Mouse (Mus musculus) kidney, postnatal 0 days (tissue): ENCODE measurements around the gene Cyp3a13. TPM values are rescaled to one million over a fixed set of nuclear protein-coding genes. Genes with fewer than 3 reads are reported as not detected.
"Not testable (repeated sequence)": the region's sequence is repeated elsewhere in the genome, so short reads cannot be mapped to it uniquely, and the experiment has no call there.

ENCODE experiments used
- ATAC-seq: fragments of 200-750 bp; cut with Nextera tagmentation; replicated peaks from 2 replicates; pipeline ENCODE4 v1.8.0; 2017; ENCODE audit warnings: low read depth, moderate number of reproducible peaks, moderate TSS enrichment, moderate library complexity; ENCODE audit not compliant: low FRiP score
- DNase-seq: peaks from one replicate; pipeline ENCODE4 v3.0.0-alpha.2; 2016; ENCODE audit warnings: low spot score
- H3K27ac ChIP-seq: fragments of 300-500 bp; sonication (generic); 2 replicates; pipeline ENCODE4 v1.5.1; 2014; ENCODE audit warnings: mild to moderate bottlenecking
- H3K27me3 ChIP-seq: fragments of 300-500 bp; sonication (generic); 2 replicates; pipeline ENCODE4 v1.6.1; 2014; ENCODE audit warnings: low read length, mixed read lengths; ENCODE audit not compliant: insufficient read depth
- H3K36me3 ChIP-seq: fragments of 300-500 bp; sonication (generic); 2 replicates; pipeline ENCODE4 v1.6.1; 2014; ENCODE audit warnings: low read length, mixed read lengths; ENCODE audit not compliant: insufficient read depth
- H3K4me1 ChIP-seq: fragments of 300-500 bp; sonication (generic); replicated peaks from 2 replicates; pipeline ENCODE4 v1.6.1; 2014; ENCODE audit warnings: antibody characterized with exemption, low read length, mixed read lengths; ENCODE audit not compliant: insufficient read depth
- H3K4me2 ChIP-seq: fragments of 300-500 bp; sonication (generic); 2 replicates; pipeline ENCODE4 v1.6.1; 2014; ENCODE audit warnings: mild to moderate bottlenecking, low read length, moderate library complexity, mixed read lengths
- H3K4me3 ChIP-seq: fragments of 300-500 bp; sonication (generic); replicated peaks from 2 replicates; pipeline ENCODE4 v1.5.1; 2014; ENCODE audit warnings: low read depth, low read length
- H3K9ac ChIP-seq: fragments of 300-500 bp; sonication (generic); 2 replicates; pipeline ENCODE4 v1.6.1; 2014; ENCODE audit warnings: low read depth, low read length
- H3K9me3 ChIP-seq: fragments of 300-500 bp; sonication (generic); replicated peaks from 2 replicates; pipeline ENCODE4 v1.6.1; 2016; ENCODE audit warnings: low read length, inconsistent platforms, mixed read lengths
- CTCF ChIP-seq: IDR thresholded peaks from 2 replicates; pipeline ENCODE4 v1.5.1; 2016; ENCODE audit warnings: antibody characterized with exemption, low read depth, mild to moderate bottlenecking, moderate library complexity
- WGBS: fragments of 180-500 bp; shearing (Covaris S2); extraction: QIAGEN DNeasy Blood & Tissue Kit; methylation state at CpG from one replicate; pipeline ENCODE4 v1.1.7; 2014; 5-methylcytosine and 5-hydroxymethylcytosine counted together
- polyA plus RNA-seq: library from polyadenylated mRNA; unstranded; fragments of >200 nt; fragmentation: Nextera tagmentation; extraction: Ambion mirVana; gene quantifications from 2 replicates; pipeline ENCODE4 v1.2.1, GENCODE M21; 2015

The Cyp3a13 gene
- polyA plus RNA-seq, 1 experiment from 2014 or later = 0.20 TPM

DNA sequence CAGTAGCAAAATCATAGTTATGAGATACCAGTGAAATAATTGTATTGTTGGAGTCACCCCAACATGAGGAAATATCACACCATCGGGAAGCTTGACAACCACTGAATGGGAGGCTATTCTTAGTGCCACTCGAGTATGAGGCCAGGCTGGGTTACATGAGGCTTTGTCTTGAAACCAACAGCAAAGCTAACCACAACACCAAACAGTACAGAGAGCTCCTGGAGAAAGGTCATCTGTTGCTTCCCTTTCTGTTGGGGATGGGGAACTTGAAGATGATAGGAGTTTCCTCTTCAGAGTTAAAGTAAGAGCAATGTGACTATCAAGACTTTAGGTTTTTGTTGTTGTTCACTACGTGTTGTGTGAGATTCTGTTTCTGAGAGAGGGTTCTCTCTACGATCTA lies 38.5 kb downstream of the Cyp3a13 start:
- H3K9me3 ChIP-seq = no peaks in the 10 kb centered on the region
- TF ChIP-seq CTCF = no peak
- no peaks in the 10 kb centered on the region for H3K36me3 ChIP-seq
- ATAC-seq (no peak), DNase-seq (no peak)
- WGBS = 83% methylated on average over 4 of the region's 4 CpGs
- H3K27ac ChIP-seq = no peak overlapping the region
- H3K27me3 ChIP-seq = no peaks in the 10 kb centered on the region
- no peak overlapping the region for H3K9ac ChIP-seq
- H3K4me3 ChIP-seq = no peak overlapping the region
- H3K4me2 ChIP-seq = no peak overlapping the region
- H3K4me1 ChIP-seq = no peaks in the 10 kb centered on the region

DNA sequence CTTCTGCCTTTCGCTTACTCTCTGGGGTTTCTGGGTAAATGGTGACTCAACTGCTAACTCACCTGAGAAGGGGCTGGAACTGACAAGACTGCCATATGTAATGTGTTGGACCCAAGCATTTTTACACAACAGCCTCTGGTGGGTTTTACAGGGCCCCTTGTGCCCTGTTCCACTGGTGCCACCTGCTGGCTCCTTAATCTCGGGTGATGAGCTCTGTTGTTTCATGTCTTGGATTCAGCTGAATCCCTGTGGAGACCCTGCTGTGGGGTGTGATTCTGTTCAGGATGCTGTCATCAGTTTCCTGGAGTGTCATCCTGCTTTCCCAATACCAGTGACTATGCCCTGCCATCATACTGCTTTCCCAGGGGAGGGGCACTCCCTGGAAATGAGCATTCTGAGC lies 43.6 kb downstream of the Cyp3a13 start:
- H3K27ac ChIP-seq = no peak overlapping the region
- H3K9ac ChIP-seq = no peak overlapping the region
- peak; percentile 72 for TF ChIP-seq CTCF
- WGBS = 49% methylated on average over 2 of the region's 2 CpGs
- no peaks in the 10 kb centered on the region for H3K9me3 ChIP-seq
- no peaks in the 10 kb centered on the region for H3K4me1 ChIP-seq
- no peak overlapping the region for H3K4me3 ChIP-seq
- H3K4me2 ChIP-seq = no peak overlapping the region
- DNase-seq (peak; percentile 37), ATAC-seq (no peak)
- no peaks in the 10 kb centered on the region for H3K27me3 ChIP-seq
- H3K36me3 ChIP-seq = no peaks in the 10 kb centered on the region

DNA sequence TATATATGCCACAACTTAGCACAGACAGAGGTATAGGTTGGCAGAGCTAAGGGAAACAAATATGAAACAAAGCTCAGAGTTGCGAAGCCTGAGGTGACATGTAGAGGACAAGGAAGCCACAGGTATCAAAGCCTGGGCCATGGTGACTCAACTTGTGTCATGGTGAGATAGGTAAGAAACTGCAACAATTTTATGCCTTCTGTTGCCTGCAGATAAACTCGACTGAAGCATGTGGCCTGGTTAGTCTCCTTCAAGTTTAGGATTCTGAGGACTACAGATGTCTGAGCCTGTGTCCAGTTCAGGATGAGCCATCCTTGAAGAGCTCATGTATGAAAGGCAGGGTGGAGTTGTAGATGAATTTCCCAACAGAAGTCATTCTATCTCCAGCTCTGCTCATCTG lies 46.4 kb downstream of the Cyp3a13 start:
- Histone ChIP-seq H3K27ac (no peak overlapping the region), H3K9me3 (no peaks in the 10 kb centered on the region), H3K27me3 (no peaks in the 10 kb centered on the region), H3K9ac (no peak overlapping the region), H3K36me3 (no peaks in the 10 kb centered on the region), H3K4me3 (no peak overlapping the region), H3K4me2 (no peak overlapping the region), H3K4me1 (no peaks in the 10 kb centered on the region)
- no peak for TF ChIP-seq CTCF
- WGBS = 87% methylated on average over 2 of the region's 2 CpGs
- ATAC-seq (no peak), DNase-seq (no peak)

DNA sequence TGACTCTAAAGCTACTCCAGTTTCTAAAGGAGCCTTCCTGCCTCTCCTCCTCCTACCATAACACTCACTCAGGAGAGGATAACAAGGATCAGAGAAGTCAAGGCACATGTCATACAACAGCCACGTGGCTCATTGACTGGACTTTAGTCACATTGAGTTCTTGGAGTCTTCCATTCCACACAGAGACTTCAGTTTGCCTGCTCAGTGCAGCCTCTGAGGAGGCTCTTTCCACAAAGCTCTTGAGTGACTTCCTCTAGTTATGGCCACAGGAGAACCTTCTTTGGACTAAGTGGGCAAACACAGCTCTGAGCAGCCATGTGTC lies 49.1 kb downstream of the Cyp3a13 start:
- not testable (repeated sequence) for H3K9me3 ChIP-seq, ATAC-seq, H3K9ac ChIP-seq, H3K4me3 ChIP-seq, H3K36me3 ChIP-seq, H3K27ac ChIP-seq, DNase-seq, H3K4me1 ChIP-seq, H3K4me2 ChIP-seq, H3K27me3 ChIP-seq
- 28% methylated on average over 1 of the region's 1 CpGs for WGBS

DNA sequence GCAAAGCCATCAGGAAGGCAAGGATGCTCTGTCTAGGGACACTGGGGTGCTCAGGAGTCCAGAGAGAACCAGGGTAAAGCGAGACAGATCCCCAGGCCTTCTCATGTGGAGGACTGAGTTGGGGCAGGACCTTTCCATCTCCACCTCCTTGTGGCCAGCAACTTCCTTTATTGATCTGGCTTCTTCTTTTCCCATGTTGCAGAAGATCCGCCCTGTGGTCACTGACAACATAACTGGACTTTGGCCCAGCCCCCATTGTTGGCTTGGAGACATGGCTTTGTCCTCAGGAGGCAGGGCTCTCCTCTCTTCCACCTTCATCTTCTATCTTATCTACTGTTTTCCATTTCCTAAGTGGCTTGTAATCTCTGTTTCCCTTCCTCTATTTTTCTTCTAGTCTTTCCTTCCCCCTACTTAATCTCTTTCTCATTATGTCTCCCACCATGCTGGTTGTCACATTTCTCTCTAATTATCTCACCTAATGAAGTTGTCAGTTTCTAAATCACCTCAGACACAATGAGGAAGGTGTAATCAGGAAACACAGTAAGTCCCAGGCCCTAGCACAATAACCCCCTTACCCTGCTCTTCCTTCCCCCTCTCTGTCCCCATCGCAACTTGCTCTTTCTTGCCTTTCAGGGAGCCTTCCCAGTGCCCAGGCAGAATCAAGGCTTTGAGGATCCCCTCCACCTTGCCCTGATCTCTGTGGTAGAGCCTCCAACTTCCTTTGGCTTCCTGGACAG lies 49.6 kb downstream of the Cyp3a13 start, which contains the start of gene Pilrb2:
Gene Pilrb2 (minus strand): TSS at position 172 of the 737 bp plus-strand sequence.
- not testable (repeated sequence) for ATAC-seq, H3K9me3 ChIP-seq, H3K4me2 ChIP-seq, H3K27ac ChIP-seq, H3K4me3 ChIP-seq, H3K4me1 ChIP-seq, H3K9ac ChIP-seq, DNase-seq, H3K27me3 ChIP-seq, H3K36me3 ChIP-seq
- 86% methylated on average over 2 of the region's 3 CpGs for WGBS

DNA sequence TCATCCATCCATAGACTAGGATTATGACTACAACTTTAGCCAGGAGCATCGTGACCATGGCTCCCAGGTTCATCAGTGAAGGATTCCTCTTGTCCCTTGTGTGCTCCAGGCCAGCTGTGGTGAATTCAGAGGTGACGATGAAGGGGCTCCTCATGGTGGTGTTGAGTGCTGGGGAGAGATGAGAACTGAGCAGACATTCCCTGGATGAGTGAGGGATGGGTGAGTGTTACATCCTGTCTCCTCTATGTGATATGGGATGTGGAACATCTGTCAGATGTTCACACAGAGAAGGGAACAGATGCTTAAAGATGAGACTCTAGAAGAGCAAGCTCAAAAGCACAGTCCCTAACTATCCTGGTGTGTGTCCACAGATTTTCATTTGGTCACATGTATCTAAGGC lies 52.8 kb downstream of the Cyp3a13 start:
- not testable (repeated sequence) for DNase-seq, ATAC-seq
- 87% methylated on average over 2 of the region's 2 CpGs for WGBS

DNA sequence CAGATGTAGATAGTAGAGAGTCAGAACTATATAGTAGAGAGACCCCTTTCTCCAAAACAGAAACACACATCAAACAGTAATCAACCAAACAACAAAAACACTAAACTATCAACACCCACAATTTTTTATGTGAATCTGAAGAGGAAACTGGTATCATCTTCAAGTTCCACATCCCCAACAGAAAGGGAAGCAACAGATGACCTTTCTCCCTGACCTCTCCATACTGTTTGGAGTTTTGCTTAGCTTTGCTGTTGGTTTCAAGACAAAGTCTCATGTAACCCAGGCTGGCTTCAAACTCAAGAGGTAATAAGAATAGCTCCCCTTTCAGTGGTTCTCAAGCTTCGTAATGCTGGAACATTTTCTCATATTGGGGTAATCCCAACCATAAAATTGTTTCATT lies 57.4 kb downstream of the Cyp3a13 start:
- ATAC-seq, H3K27ac ChIP-seq, H3K9ac ChIP-seq: not testable (repeated sequence)

More for the DNA sequence above, 52.8 kb downstream of the Cyp3a13 start:
- not testable (repeated sequence) for H3K4me2 ChIP-seq, H3K36me3 ChIP-seq, H3K4me1 ChIP-seq, H3K27me3 ChIP-seq, H3K9ac ChIP-seq, H3K4me3 ChIP-seq, H3K9me3 ChIP-seq, H3K27ac ChIP-seq

DNA sequence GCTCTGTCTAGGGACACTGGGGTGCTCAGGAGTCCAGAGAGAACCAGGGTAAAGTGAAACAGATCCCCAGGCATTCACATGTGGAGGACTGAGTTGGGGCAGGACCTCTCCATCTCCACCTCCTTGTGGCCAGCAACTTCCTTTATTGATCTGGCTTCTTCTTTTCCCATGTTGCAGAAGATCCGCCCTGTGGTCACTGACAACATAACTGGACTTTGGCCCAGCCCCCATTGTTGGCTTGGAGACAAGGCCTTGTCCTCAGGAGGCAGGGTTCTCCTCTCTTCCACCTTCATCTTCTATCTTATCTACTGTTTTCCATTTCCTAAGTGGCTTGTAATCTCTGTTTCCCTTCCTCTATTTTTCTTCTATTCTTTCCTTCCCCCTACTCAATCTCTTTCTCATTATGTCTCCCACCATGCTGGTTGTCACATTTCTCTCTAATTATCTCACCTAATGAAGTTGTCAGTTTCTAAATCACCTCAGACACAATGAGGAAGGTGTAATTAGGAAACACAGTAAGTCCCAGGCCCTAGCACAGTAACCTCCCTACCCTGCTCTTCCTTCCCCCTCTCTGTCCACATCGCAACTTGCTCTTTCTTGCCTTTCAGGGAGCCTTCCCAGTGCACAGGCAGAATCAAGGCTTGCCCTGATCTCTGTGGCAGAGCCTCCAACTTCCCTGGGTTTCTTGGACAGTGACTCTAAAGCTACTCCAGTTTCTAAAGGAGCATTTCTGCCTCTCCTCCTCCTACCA lies 63.3 kb downstream of the Cyp3a13 start, which contains the start of gene Pilrb1:
Gene Pilrb1 (minus strand): TSS at position 147 of the 751 bp plus-strand sequence.
- H3K27ac ChIP-seq, H3K4me2 ChIP-seq, DNase-seq, H3K9ac ChIP-seq, H3K27me3 ChIP-seq, ATAC-seq, H3K4me1 ChIP-seq, H3K4me3 ChIP-seq, H3K36me3 ChIP-seq, H3K9me3 ChIP-seq: not testable (repeated sequence)
- 96% methylated on average over 2 of the region's 2 CpGs for WGBS

More for the DNA sequence above, 57.4 kb downstream of the Cyp3a13 start:
- H3K36me3 ChIP-seq, H3K27me3 ChIP-seq, H3K4me3 ChIP-seq, H3K4me2 ChIP-seq, H3K4me1 ChIP-seq, H3K9me3 ChIP-seq, DNase-seq: not testable (repeated sequence)
- 86% methylated on average over 1 of the region's 1 CpGs for WGBS

DNA sequence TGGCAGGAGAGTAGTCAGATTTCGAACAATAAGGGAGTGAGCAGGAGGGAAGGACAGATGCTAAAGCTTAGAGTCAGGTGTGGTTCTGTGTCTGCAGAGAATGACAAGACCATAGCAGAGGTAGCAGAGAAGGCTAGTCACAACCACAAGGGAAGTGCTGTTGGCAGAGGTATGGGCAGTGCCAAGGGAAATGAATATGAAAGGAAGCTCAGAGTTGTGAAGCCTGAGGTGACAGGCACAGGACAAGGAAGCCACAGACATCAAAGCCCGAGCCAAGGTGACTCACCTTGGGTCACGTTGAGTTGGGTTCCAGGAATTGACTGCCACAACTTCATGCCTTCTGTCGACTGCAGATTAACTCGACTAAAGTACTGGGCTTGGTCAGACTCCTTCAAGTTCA lies 64.5 kb downstream of the Cyp3a13 start:
- 68% methylated on average over 4 of the region's 5 CpGs for WGBS
- H3K9me3 ChIP-seq, DNase-seq: not testable (repeated sequence)

More for the DNA sequence above, 64.5 kb downstream of the Cyp3a13 start:
- not testable (repeated sequence) for H3K27me3 ChIP-seq, H3K4me1 ChIP-seq, ATAC-seq, H3K9ac ChIP-seq, H3K27ac ChIP-seq, H3K4me3 ChIP-seq, H3K4me2 ChIP-seq, H3K36me3 ChIP-seq
